Mouse (Mus musculus): ENCODE measurements at regions not wholly inside any gene's neighbourhood (a gene's known extent, or its start where the extent isn't known, plus 50 kb on each side); places are given as distances from the start of the nearest gene placed in this dataset.

GRCm38 (mm10) chr8:86201830-86202229 is 361.1 kb downstream of the Phkb start:
- Histone ChIP-seq H3K36me3 (ENCODE audit: control insufficient read depth, insufficient read depth, low read length) (no peaks in the 10 kb centered on the region), H3K27ac (ENCODE audit: low read length) (no peak overlapping the region), H3K4me3 (replicated peaks; ENCODE audit: low read length) (no peak overlapping the region), H3K27me3 (ENCODE audit: control insufficient read depth, insufficient read depth, low read length) (no peaks in the 10 kb centered on the region), H3K9me3 (replicated peaks; ENCODE audit: control insufficient read depth, low read length) (no peaks in the 10 kb centered on the region), H3K4me2 (ENCODE audit: low read depth, low read length) (no peak overlapping the region), H3K4me1 (ENCODE audit: control insufficient read depth, insufficient read depth, low read length) (no peaks in the 10 kb centered on the region), H3K9ac (ENCODE audit: low read length) (no peak overlapping the region)
- 59% methylated on average over 4 of the region's 4 CpGs for WGBS
- ATAC-seq (ENCODE audit: insufficient read depth, low FRiP score), result no peak

GRCm38 (mm10) chr8:86192262-86192661 is 351.5 kb downstream of the Phkb start:
- ATAC-seq (ENCODE audit: insufficient read depth, low FRiP score), result no peak
- Histone ChIP-seq H3K9ac (ENCODE audit: low read length) (no peak overlapping the region), H3K9me3 (replicated peaks; ENCODE audit: control insufficient read depth, low read length) (no peaks in the 10 kb centered on the region), H3K27ac (ENCODE audit: low read length) (no peak overlapping the region), H3K36me3 (ENCODE audit: control insufficient read depth, insufficient read depth, low read length) (no peaks in the 10 kb centered on the region), H3K27me3 (ENCODE audit: control insufficient read depth, insufficient read depth, low read length) (no peaks in the 10 kb centered on the region), H3K4me1 (ENCODE audit: control insufficient read depth, insufficient read depth, low read length) (no peaks in the 10 kb centered on the region), H3K4me2 (ENCODE audit: low read depth, low read length) (no peak overlapping the region), H3K4me3 (replicated peaks; ENCODE audit: low read length) (no peak overlapping the region)
- WGBS, result 78% methylated on average over 4 of the region's 4 CpGs

GRCm38 (mm10) chr8:86184671-86185070 is 343.9 kb downstream of the Phkb start:
- Histone ChIP-seq H3K9ac (ENCODE audit: low read length) (no peak overlapping the region), H3K27me3 (ENCODE audit: control insufficient read depth, insufficient read depth, low read length) (no peaks in the 10 kb centered on the region), H3K4me3 (replicated peaks; ENCODE audit: low read length) (no peak overlapping the region), H3K36me3 (ENCODE audit: control insufficient read depth, insufficient read depth, low read length) (no peaks in the 10 kb centered on the region), H3K9me3 (replicated peaks; ENCODE audit: control insufficient read depth, low read length) (no peaks in the 10 kb centered on the region), H3K27ac (ENCODE audit: low read length) (no peak overlapping the region), H3K4me1 (ENCODE audit: control insufficient read depth, insufficient read depth, low read length) (no peaks in the 10 kb centered on the region), H3K4me2 (ENCODE audit: low read depth, low read length) (no peak overlapping the region)
- WGBS, result 87% methylated on average over 5 of the region's 5 CpGs
- no peak for ATAC-seq (ENCODE audit: insufficient read depth, low FRiP score)

GRCm38 (mm10) chr8:86180793-86181192 is 340.0 kb downstream of the Phkb start:
- Histone ChIP-seq H3K4me1 (ENCODE audit: control insufficient read depth, insufficient read depth, low read length) (no peaks in the 10 kb centered on the region), H3K27me3 (ENCODE audit: control insufficient read depth, insufficient read depth, low read length) (no peaks in the 10 kb centered on the region), H3K9ac (ENCODE audit: low read length) (no peak overlapping the region), H3K36me3 (ENCODE audit: control insufficient read depth, insufficient read depth, low read length) (no peaks in the 10 kb centered on the region), H3K27ac (ENCODE audit: low read length) (no peak overlapping the region), H3K4me2 (ENCODE audit: low read depth, low read length) (no peak overlapping the region), H3K9me3 (replicated peaks; ENCODE audit: control insufficient read depth, low read length) (no peaks in the 10 kb centered on the region), H3K4me3 (replicated peaks; ENCODE audit: low read length) (no peak overlapping the region)
- 82% methylated on average over 3 of the region's 3 CpGs for WGBS
- ATAC-seq (ENCODE audit: insufficient read depth, low FRiP score), result no peak

- H3K27me3 ChIP-seq (ENCODE audit: control insufficient read depth, insufficient read depth, low read length), result no peaks in the 10 kb centered on the region
- no peak overlapping the region for H3K4me2 ChIP-seq (ENCODE audit: low read depth, low read length)
- H3K9ac ChIP-seq (ENCODE audit: low read length), result no peak overlapping the region
- H3K9me3 ChIP-seq (replicated peaks; ENCODE audit: control insufficient read depth, low read length), result no peaks in the 10 kb centered on the region
- 59% methylated on average over 1 of the region's 1 CpGs for WGBS
- H3K36me3 ChIP-seq (ENCODE audit: control insufficient read depth, insufficient read depth, low read length), result no peaks in the 10 kb centered on the region
- no peak overlapping the region for H3K4me3 ChIP-seq (replicated peaks; ENCODE audit: low read length)
- no peak for ATAC-seq (ENCODE audit: insufficient read depth, low FRiP score)
- H3K4me1 ChIP-seq (ENCODE audit: control insufficient read depth, insufficient read depth, low read length), result no peaks in the 10 kb centered on the region
- no peak overlapping the region for H3K27ac ChIP-seq (ENCODE audit: low read length)
Measured at GRCm38 (mm10) chr8:86170091-86170490, 329.3 kb downstream of the Phkb start.

GRCm38 (mm10) chr8:86164818-86165217 is 324.1 kb downstream of the Phkb start:
- 81% methylated on average over 2 of the region's 2 CpGs for WGBS
- H3K36me3 ChIP-seq (ENCODE audit: control insufficient read depth, insufficient read depth, low read length), result no peaks in the 10 kb centered on the region
- H3K27me3 ChIP-seq (ENCODE audit: control insufficient read depth, insufficient read depth, low read length), result no peaks in the 10 kb centered on the region
- no peak overlapping the region for H3K4me3 ChIP-seq (replicated peaks; ENCODE audit: low read length)
- H3K4me1 ChIP-seq (ENCODE audit: control insufficient read depth, insufficient read depth, low read length), result no peaks in the 10 kb centered on the region
- no peaks in the 10 kb centered on the region for H3K9me3 ChIP-seq (replicated peaks; ENCODE audit: control insufficient read depth, low read length)
- H3K27ac ChIP-seq (ENCODE audit: low read length), result no peak overlapping the region
- no peak overlapping the region for H3K4me2 ChIP-seq (ENCODE audit: low read depth, low read length)
- no peak for ATAC-seq (ENCODE audit: insufficient read depth, low FRiP score)
- no peak overlapping the region for H3K9ac ChIP-seq (ENCODE audit: low read length)

GRCm38 (mm10) chr8:86159074-86159783 is 318.5 kb downstream of the Phkb start:
- ATAC-seq (ENCODE audit: insufficient read depth, low FRiP score), result no peak
- WGBS, result 89% methylated on average over 6 of the region's 6 CpGs
- Histone ChIP-seq H3K27me3 (ENCODE audit: control insufficient read depth, insufficient read depth, low read length) (no peaks in the 10 kb centered on the region), H3K36me3 (ENCODE audit: control insufficient read depth, insufficient read depth, low read length) (no peaks in the 10 kb centered on the region), H3K4me2 (ENCODE audit: low read depth, low read length) (no peak overlapping the region), H3K4me3 (replicated peaks; ENCODE audit: low read length) (no peak overlapping the region), H3K9ac (ENCODE audit: low read length) (no peak overlapping the region), H3K27ac (ENCODE audit: low read length) (no peak overlapping the region), H3K9me3 (replicated peaks; ENCODE audit: control insufficient read depth, low read length) (no peaks in the 10 kb centered on the region), H3K4me1 (ENCODE audit: control insufficient read depth, insufficient read depth, low read length) (no peaks in the 10 kb centered on the region)

GRCm38 (mm10) chr8:86147586-86147985 is 306.8 kb downstream of the Phkb start:
- no peaks in the 10 kb centered on the region for H3K36me3 ChIP-seq (ENCODE audit: control insufficient read depth, insufficient read depth, low read length)
- no peak for ATAC-seq (ENCODE audit: insufficient read depth, low FRiP score)
- no peak overlapping the region for H3K4me3 ChIP-seq (replicated peaks; ENCODE audit: low read length)
- WGBS, result 62% methylated on average over 6 of the region's 6 CpGs
- H3K9ac ChIP-seq (ENCODE audit: low read length), result no peak overlapping the region
- H3K9me3 ChIP-seq (replicated peaks; ENCODE audit: control insufficient read depth, low read length), result no peaks in the 10 kb centered on the region
- no peaks in the 10 kb centered on the region for H3K4me1 ChIP-seq (ENCODE audit: control insufficient read depth, insufficient read depth, low read length)
- no peak overlapping the region for H3K27ac ChIP-seq (ENCODE audit: low read length)
- no peak overlapping the region for H3K4me2 ChIP-seq (ENCODE audit: low read depth, low read length)
- no peaks in the 10 kb centered on the region for H3K27me3 ChIP-seq (ENCODE audit: control insufficient read depth, insufficient read depth, low read length)

- Histone ChIP-seq H3K9me3 (replicated peaks; ENCODE audit: control insufficient read depth, low read length) (no peaks in the 10 kb centered on the region), H3K27ac (ENCODE audit: low read length) (no peak overlapping the region), H3K4me1 (ENCODE audit: control insufficient read depth, insufficient read depth, low read length) (no peaks in the 10 kb centered on the region), H3K4me2 (ENCODE audit: low read depth, low read length) (no peak overlapping the region), H3K4me3 (replicated peaks; ENCODE audit: low read length) (no peak overlapping the region), H3K27me3 (ENCODE audit: control insufficient read depth, insufficient read depth, low read length) (no peaks in the 10 kb centered on the region), H3K9ac (ENCODE audit: low read length) (no peak overlapping the region), H3K36me3 (ENCODE audit: control insufficient read depth, insufficient read depth, low read length) (no peaks in the 10 kb centered on the region)
- no peak for ATAC-seq (ENCODE audit: insufficient read depth, low FRiP score)
- 70% methylated on average over 2 of the region's 2 CpGs for WGBS
Measured at GRCm38 (mm10) chr8:86125244-86125643, 284.5 kb downstream of the Phkb start.
